Mouse (Mus musculus) CH12.LX (cell line): ENCODE results near the gene Zfp9. TPM values are rescaled to one million over a fixed set of nuclear protein-coding genes. Genes with fewer than 3 reads are reported as not detected.

ENCODE experiments used
- DNase-seq: peaks from one replicate; pipeline ENCODE4 v3.0.0-alpha.2; 2013; ENCODE audit errors: extremely low read depth
- H3K27ac ChIP-seq: 2 replicates; pipeline ENCODE4 v1.5.1; 2012; ENCODE audit warnings: low read depth, mild to moderate bottlenecking, control low read depth, moderate library complexity; ENCODE audit not compliant: insufficient read depth
- H3K27me3 ChIP-seq: replicated peaks from 2 replicates; pipeline ENCODE3; 2012; ENCODE audit warnings: inconsistent platforms
- H3K36me3 ChIP-seq, 2 experiments: replicated peaks in 1 of 2; 2 replicates each; pipeline versions ENCODE3 to v1.6.1; 2012; ENCODE audit warnings: inconsistent platforms in 1 of 2, low read length in 1 of 2, mild to moderate bottlenecking in 1 of 2, mixed read lengths in 1 of 2, moderate library complexity in 1 of 2; ENCODE audit not compliant: control insufficient read depth in 1 of 2, insufficient read depth in 1 of 2
- H3K4me1 ChIP-seq, 2 experiments: 2 replicates each; pipeline ENCODE4 v1.6.1; 2012; ENCODE audit warnings: inconsistent platforms in 1 of 2, moderate library complexity in 1 of 2; ENCODE audit not compliant: insufficient read depth in 2 of 2, control insufficient read depth in 1 of 2
- H3K4me2 ChIP-seq: 2 replicates; pipeline ENCODE4 v1.6.1; 2012; ENCODE audit warnings: low read depth, mild to moderate bottlenecking, control low read depth; ENCODE audit not compliant: poor library complexity, insufficient read depth, severe bottlenecking
- H3K4me3 ChIP-seq, 3 experiments: fragments of 150-350 bp in 1 of 3; sonication (generic) in 1 of 3; replicated peaks in 1 of 3; 2 replicates each; pipeline versions ENCODE3 to v1.5.1; 2011 to 2012; ENCODE audit warnings: low read depth in 2 of 3, low read length in 2 of 3, mild to moderate bottlenecking in 2 of 3, moderate library complexity in 2 of 3, control low read depth in 1 of 3, improper control_type of control experiment in 1 of 3, inconsistent platforms in 1 of 3, mixed read lengths in 1 of 3; ENCODE audit not compliant: poor library complexity in 1 of 3
- H3K79me2 ChIP-seq: replicated peaks from 2 replicates; pipeline ENCODE4 v1.6.1; 2012; ENCODE audit warnings: mild to moderate bottlenecking, moderate library complexity; ENCODE audit not compliant: control insufficient read depth, poor library complexity, insufficient read depth, severe bottlenecking; ENCODE audit errors: extremely low read depth
- H3K9ac ChIP-seq: 2 replicates; pipeline ENCODE4 v1.6.1; 2012; ENCODE audit warnings: low read depth, mild to moderate bottlenecking, control low read depth, moderate library complexity; ENCODE audit not compliant: insufficient read depth
- H3K9me3 ChIP-seq: replicated peaks from 2 replicates; pipeline ENCODE3; 2012; ENCODE audit warnings: low read length, inconsistent platforms, mixed read lengths
- E2F4 ChIP-seq: IDR thresholded peaks from 2 replicates; pipeline ENCODE4 v1.6.1; 2011; ENCODE audit warnings: low read depth, low read length, improper control_type of control experiment; ENCODE audit not compliant: insufficient replicate concordance
- ELF1 ChIP-seq: IDR thresholded peaks from 2 replicates; pipeline ENCODE4 v1.6.1; 2014; ENCODE audit warnings: low read depth, mild to moderate bottlenecking, inconsistent platforms, low read length, improper control_type of control experiment
- EP300 ChIP-seq: IDR thresholded peaks from 2 replicates; pipeline ENCODE4 v1.6.1; 2011; ENCODE audit warnings: low read length, improper control_type of control experiment
- ETS1 ChIP-seq: conservative IDR thresholded peaks from 2 replicates; pipeline ENCODE4 v1.6.1; 2012; ENCODE audit warnings: low read depth, mild to moderate bottlenecking, inconsistent platforms, low read length, improper control_type of control experiment, moderate library complexity
- KAT2A ChIP-seq: IDR thresholded peaks from 2 replicates; pipeline ENCODE4 v1.6.1; 2012; ENCODE audit warnings: low read length, improper control_type of control experiment, inconsistent platforms; ENCODE audit not compliant: insufficient replicate concordance
- MAX ChIP-seq: IDR thresholded peaks from 2 replicates; pipeline ENCODE4 v1.6.1; 2011; ENCODE audit warnings: low read length, improper control_type of control experiment
- MAZ ChIP-seq: IDR thresholded peaks from 2 replicates; pipeline ENCODE4 v1.6.1; 2012; ENCODE audit warnings: low read depth, mild to moderate bottlenecking, inconsistent platforms, low read length, improper control_type of control experiment, moderate library complexity
- MEF2A ChIP-seq: IDR thresholded peaks from 2 replicates; pipeline ENCODE4 v1.6.1; 2014; ENCODE audit warnings: low read depth, mild to moderate bottlenecking, inconsistent platforms, low read length, improper control_type of control experiment, borderline replicate concordance
- MYC ChIP-seq: IDR thresholded peaks from 2 replicates; pipeline ENCODE4 v1.6.1; 2011; ENCODE audit warnings: low read depth, mild to moderate bottlenecking, improper control_type of control experiment, low read length
- NELFE ChIP-seq: IDR thresholded peaks from 2 replicates; pipeline ENCODE4 v1.6.1; 2011; ENCODE audit warnings: low read depth, low read length, improper control_type of control experiment
- POLR2A ChIP-seq: IDR thresholded peaks from 2 replicates; pipeline ENCODE4 v1.6.1; 2011; ENCODE audit warnings: low read depth, mild to moderate bottlenecking, improper control_type of control experiment, low read length
- RCOR1 ChIP-seq: conservative IDR thresholded peaks from 2 replicates; pipeline ENCODE4 v1.6.1; 2012; ENCODE audit warnings: low read depth, mild to moderate bottlenecking, inconsistent platforms, low read length, improper control_type of control experiment
- SIN3A ChIP-seq: IDR thresholded peaks from 2 replicates; pipeline ENCODE4 v1.6.1; 2012; ENCODE audit warnings: low read length, improper control_type of control experiment, inconsistent platforms
- TBP ChIP-seq: conservative IDR thresholded peaks from 2 replicates; pipeline ENCODE4 v1.6.1; 2011; ENCODE audit warnings: low read depth, low read length, improper control_type of control experiment
- TCF12 ChIP-seq: IDR thresholded peaks from 2 replicates; pipeline ENCODE4 v1.6.1; 2014; ENCODE audit warnings: low read depth, mild to moderate bottlenecking, inconsistent platforms, low read length, improper control_type of control experiment
- USF1 ChIP-seq: IDR thresholded peaks from 2 replicates; pipeline ENCODE4 v1.6.1; 2014; ENCODE audit warnings: low read depth, mild to moderate bottlenecking, inconsistent platforms, low read length, improper control_type of control experiment
- ZC3H11A ChIP-seq: IDR thresholded peaks from 2 replicates; pipeline ENCODE4 v1.6.1; 2012; ENCODE audit warnings: low read depth, mild to moderate bottlenecking, inconsistent platforms, low read length, improper control_type of control experiment
- ZKSCAN1 ChIP-seq: IDR thresholded peaks from 2 replicates; pipeline ENCODE4 v1.6.1; 2012; ENCODE audit warnings: low read depth, inconsistent platforms, low read length, improper control_type of control experiment, borderline replicate concordance
- ZNF384 ChIP-seq: IDR thresholded peaks from 2 replicates; pipeline ENCODE4 v1.6.1; 2012; ENCODE audit warnings: low read depth, low read length, improper control_type of control experiment, inconsistent platforms
- dilution Hi-C: fragments of 300-500 bp; cut with MboI; formaldehyde crosslinking; loops from 2 replicates; pipeline ENCODE4 v1.14.3; 2020; ENCODE audit warnings: low sequenced_read_pairs; ENCODE audit not compliant: extremely low pct_unique_long_range_greater_than_20kb, extremely low pct_ligation_motif_present
- in situ Hi-C: fragments of 300-500 bp; cut with MboI; formaldehyde crosslinking; loops from 3 replicates; pipeline ENCODE4 v1.14.3; 2019; ENCODE audit warnings: low sequenced_read_pairs, low pct_ligation_motif_present, low pct_unique_long_range_greater_than_20kb, mixed read lengths
- polyA plus RNA-seq: library from polyadenylated mRNA; unstranded; fragments of >175 nt; gene quantifications from 2 replicates; pipeline ENCODE4 v1.2.1, GENCODE M21; 2012; ENCODE audit warnings: low read depth; ENCODE audit not compliant: insufficient read length
- total RNA-seq, 2 experiments: library from RNA; depleted of rRNA; stranded (reverse); fragments of 300-350 nt in 1 of 2; fragments of >200 nt in 1 of 2; gene quantifications; 2 replicates each; pipeline ENCODE4 v1.2.3; 2012 to 2014

The Zfp9 gene
- total and polyA plus RNA-seq, 3 experiments = 0.08 TPM; not detected in 1

GRCm38 (mm10) chr6:118454452-118454851 lies 24.7 kb downstream of the Zfp9 start:
- Histone ChIP-seq H3K9me3 (no peaks in the 10 kb centered on the region), H3K36me3 (peaks cover 0 to 10% of the 10 kb centered on the region in 2 experiments), H3K4me2 (peak overlapping the region; percentile 30), H3K79me2 (no peaks in the 10 kb centered on the region), H3K4me3 (peak overlapping the region; percentile 81 to 89 (median 86)), H3K9ac (peak overlapping the region; percentile 70; the same call in 1 of the 2 replicates), H3K27me3 (no peaks in the 10 kb centered on the region)
- dilution Hi-C loops (no loop called here), in situ Hi-C loops (no loop called here)
- TF ChIP-seq TBP (no peak), RCOR1 (no peak), KAT2A (no peak), ELF1 (no peak), MAZ (no peak)
- TF ChIP-seq, all 38 proteins: peak for 0
- peaks cover 4 to 23% of the 10 kb centered on the region in 2 experiments; a peak in 3 of 4 replicates for H3K4me1 ChIP-seq
- no peak overlapping the region for H3K27ac ChIP-seq
- DNase-seq = peak; percentile 7

- Histone ChIP-seq H3K9me3 (peaks cover 5% of the 10 kb centered on the region), H3K4me2 (no peak overlapping the region)
- dilution Hi-C loops = no loop called here
- no peak for TF ChIP-seq MEF2A
- no peak for TF ChIP-seq ZC3H11A
- TF ChIP-seq NELFE = no peak
- TF ChIP-seq, all 38 proteins: peak for 0
- H3K27me3 ChIP-seq = no peaks in the 10 kb centered on the region
- no peaks in the 10 kb centered on the region for H3K4me1 ChIP-seq
- H3K4me3 ChIP-seq = no peak overlapping the region
- H3K36me3 ChIP-seq = peaks cover 23 to 54% of the 10 kb centered on the region in 2 experiments
- H3K79me2 ChIP-seq = no peaks in the 10 kb centered on the region
- no peak for DNase-seq
- no peak overlapping the region for H3K27ac ChIP-seq
- H3K9ac ChIP-seq = no peak overlapping the region
- in situ Hi-C loops = no loop called here
Measured at GRCm38 (mm10) chr6:118431502-118431901, 47.6 kb downstream of the Zfp9 start.

GRCm38 (mm10) chr6:118426666-118427065 lies 52.5 kb downstream of the Zfp9 start:
- no peaks in the 10 kb centered on the region for H3K27me3 ChIP-seq
- H3K4me3 ChIP-seq = no peak overlapping the region
- dilution Hi-C loops (no loop called here), in situ Hi-C loops (no loop called here)
- H3K9ac ChIP-seq = no peak overlapping the region
- peaks cover 5% of the 10 kb centered on the region for H3K9me3 ChIP-seq
- TF ChIP-seq ETS1 (no peak), MAX (no peak), ZKSCAN1 (no peak), POLR2A (no peak), ZNF384 (no peak), EP300 (no peak), ZC3H11A (no peak), MYC (no peak), MEF2A (no peak), USF1 (no peak), TBP (no peak), SIN3A (no peak), TCF12 (no peak), E2F4 (no peak)
- no peak for DNase-seq
- no peak overlapping the region for H3K27ac ChIP-seq
- no peak overlapping the region for H3K4me2 ChIP-seq
- no peaks in the 10 kb centered on the region for H3K4me1 ChIP-seq
- no peaks in the 10 kb centered on the region for H3K79me2 ChIP-seq
- peaks cover 18 to 40% of the 10 kb centered on the region in 2 experiments for H3K36me3 ChIP-seq
